ENCODE assay signal across 17 mouse cellular contexts in the genomic region with DNA sequence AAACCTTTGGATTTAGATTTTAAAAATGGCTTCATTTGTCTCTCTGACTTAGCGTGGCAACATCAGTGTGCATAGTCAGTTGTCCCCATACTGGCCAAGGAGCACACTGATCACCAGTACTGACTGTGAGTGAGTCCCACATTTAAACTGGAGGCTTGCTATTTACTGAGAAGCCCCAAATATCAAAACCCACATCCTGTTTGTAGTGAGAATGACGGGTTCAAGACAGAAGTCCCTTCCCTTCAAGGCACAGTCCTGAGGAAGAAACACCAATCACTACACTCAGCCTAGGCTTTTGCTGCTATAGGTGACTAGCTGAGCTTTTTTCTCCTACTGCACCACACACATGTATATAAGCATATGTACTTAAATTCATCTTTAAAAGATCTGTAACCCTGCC.
"Had no signal": no experiment of that assay in that cellular context is flagged by ENCODE, and none has a peak within 500 bp of the region (broad histone marks: within the 10 kb centered on the region; RNA-seq: fewer than 3 reads in every experiment).

No protein-coding gene starts in this region.

- H3K27ac ChIP-seq: kidney, embryonic 15.5 days; limb, embryonic 12.5 days; liver, embryonic 13.5 days; midbrain, embryonic 15.5 days; stomach, embryonic 15.5 days had no signal

- DNase-seq: kidney, adult 2 months; kidney, postnatal 14 days; layer of hippocampus, adult 9-11 months; layer of hippocampus, postnatal 36 days; liver; liver, embryonic 13.5 days; lung, adult 18-20 months; lung, postnatal 36 days; right cerebral cortex, adult 18-20 months; right cerebral cortex, postnatal 25 days; thymus, adult 2 months; thymus, postnatal 4 days had no signal

- H3K27me3 ChIP-seq: kidney, embryonic 15.5 days; limb, embryonic 12.5 days; liver, embryonic 13.5 days; midbrain, embryonic 15.5 days; stomach, embryonic 15.5 days had no signal

- H3K4me3 ChIP-seq: kidney, embryonic 15.5 days; limb, embryonic 12.5 days; liver, embryonic 13.5 days; midbrain, embryonic 15.5 days; stomach, embryonic 15.5 days had no signal

- H3K9ac ChIP-seq: kidney, embryonic 15.5 days; limb, embryonic 12.5 days; liver, embryonic 13.5 days; midbrain, embryonic 15.5 days; stomach, embryonic 15.5 days had no signal

- H3K36me3 ChIP-seq: kidney, embryonic 15.5 days; limb, embryonic 12.5 days; liver, embryonic 13.5 days; midbrain, embryonic 15.5 days; stomach, embryonic 15.5 days had no signal

- H3K9me3 ChIP-seq: kidney, embryonic 15.5 days; limb, embryonic 12.5 days; liver, embryonic 13.5 days; midbrain, embryonic 15.5 days; stomach, embryonic 15.5 days had no signal

- H3K4me2 ChIP-seq: kidney, embryonic 15.5 days; limb, embryonic 12.5 days; liver, embryonic 13.5 days; midbrain, embryonic 15.5 days; stomach, embryonic 15.5 days had no signal

- ATAC-seq: intestine, embryonic 16.5 days; midbrain, embryonic 15.5 days had no signal
